Mouse (Mus musculus): ENCODE measurements around the gene Hist2h2bb. TPM values are rescaled to one million over a fixed set of nuclear protein-coding genes. Genes with fewer than 3 reads are reported as not detected.
"Not testable (repeated sequence)": the region's sequence is repeated elsewhere in the genome, so short reads cannot be mapped to it uniquely, and the experiment has no call there.

Hist2h2bb gene
- polyA plus RNA-seq, 1 experiment from 2014 or later, result 23.7 TPM

- H3K9me3 ChIP-seq (ENCODE audit: control insufficient read depth, low read depth, low read length), result no peaks in the 10 kb centered on the region
- peak overlapping the region; percentile 32 for H3K4me3 ChIP-seq (ENCODE audit: low read depth, low read length)
- ATAC-seq (ENCODE audit: insufficient number of reproducible peaks, insufficient read depth, low FRiP score, low read depth), result no peak
- peaks cover 9% of the 10 kb centered on the region for H3K4me1 ChIP-seq (ENCODE audit: control insufficient read depth, insufficient read depth, low read length)
- no peaks in the 10 kb centered on the region for H3K36me3 ChIP-seq (ENCODE audit: control insufficient read depth, insufficient read depth, low read length)
- WGBS, result 1% methylated on average over 12 of the region's 12 CpGs
- peak overlapping the region; percentile 59 for H3K4me2 ChIP-seq (replicated peaks; ENCODE audit: low read depth, low read length)
- peak overlapping the region; percentile 59 for H3K27ac ChIP-seq (ENCODE audit: low read length)
- H3K9ac ChIP-seq (replicated peaks; ENCODE audit: low read depth, low read length), result peak overlapping the region; percentile 65
- no peaks in the 10 kb centered on the region for H3K27me3 ChIP-seq (ENCODE audit: control insufficient read depth, insufficient read depth, low read length)
Observed at GRCm38 (mm10) chr3:96237904-96238511, 31.5 kb upstream of the Hist2h2bb start.

DNA sequence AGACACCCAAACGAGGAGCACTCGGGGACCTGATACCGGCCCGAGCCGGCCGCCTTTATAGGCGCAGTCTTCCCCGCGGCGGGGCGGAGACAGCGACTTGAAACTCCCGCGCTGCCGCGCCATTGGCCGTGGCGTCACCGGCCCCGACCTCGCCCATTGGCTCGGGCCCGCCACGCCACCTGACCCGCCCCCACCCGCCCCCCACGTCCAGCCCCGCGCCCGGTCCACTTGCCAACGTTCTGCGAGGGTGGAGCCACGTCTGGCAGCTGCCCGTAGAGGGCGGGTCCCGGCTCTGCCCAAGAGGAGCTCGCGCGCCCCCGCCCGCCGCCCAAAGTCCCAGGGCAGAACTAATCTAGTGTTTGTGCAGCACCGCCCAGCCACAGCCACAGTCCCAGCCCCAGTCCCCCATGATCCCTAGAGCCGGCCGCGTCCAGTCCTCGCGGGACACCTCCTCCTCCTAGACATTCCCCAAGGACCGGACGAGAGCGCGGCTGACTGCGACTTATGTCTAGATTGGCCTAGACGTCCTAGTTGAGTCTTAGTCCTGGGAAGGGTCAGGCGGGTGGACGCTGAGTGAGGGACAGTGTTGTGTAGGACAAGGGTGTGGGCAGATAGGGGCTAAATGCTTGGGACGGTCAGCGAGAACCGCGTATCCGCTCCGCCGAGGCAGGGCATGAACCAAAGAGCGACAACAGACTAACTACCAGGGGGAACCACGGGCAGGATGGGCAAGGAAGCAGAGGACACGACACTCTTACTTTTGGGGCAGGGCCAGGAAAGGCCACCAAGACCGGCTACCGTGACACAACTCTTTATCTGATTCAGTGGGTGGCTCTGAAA is 30.4 kb upstream of the Hist2h2bb start, which contains the start of gene Hist2h3c2:
Gene Hist2h3c2 (minus strand): TSS at position 174 of the 840 bp plus-strand sequence.
- WGBS, result under 1% methylated on average over 10 of the region's 68 CpGs
- Histone ChIP-seq H3K9ac (replicated peaks; ENCODE audit: low read depth, low read length) (peak within 1 kb of the TSS; percentile 65), H3K27ac (ENCODE audit: low read length) (peak within 1 kb of the TSS; percentile 61), H3K4me2 (replicated peaks; ENCODE audit: low read depth, low read length) (peak within 1 kb of the TSS; percentile 59), H3K4me1 (ENCODE audit: control insufficient read depth, insufficient read depth, low read length) (peaks cover 15% of the 10 kb centered on the region), H3K4me3 (ENCODE audit: low read depth, low read length) (peak within 1 kb of the TSS; percentile 32)
- H3K36me3 ChIP-seq (ENCODE audit: control insufficient read depth, insufficient read depth, low read length); H3K27me3 ChIP-seq (ENCODE audit: control insufficient read depth, insufficient read depth, low read length); H3K9me3 ChIP-seq (ENCODE audit: control insufficient read depth, low read depth, low read length): not testable (repeated sequence)
- ATAC-seq (ENCODE audit: insufficient number of reproducible peaks, insufficient read depth, low FRiP score, low read depth), result peak; percentile 93

DNA sequence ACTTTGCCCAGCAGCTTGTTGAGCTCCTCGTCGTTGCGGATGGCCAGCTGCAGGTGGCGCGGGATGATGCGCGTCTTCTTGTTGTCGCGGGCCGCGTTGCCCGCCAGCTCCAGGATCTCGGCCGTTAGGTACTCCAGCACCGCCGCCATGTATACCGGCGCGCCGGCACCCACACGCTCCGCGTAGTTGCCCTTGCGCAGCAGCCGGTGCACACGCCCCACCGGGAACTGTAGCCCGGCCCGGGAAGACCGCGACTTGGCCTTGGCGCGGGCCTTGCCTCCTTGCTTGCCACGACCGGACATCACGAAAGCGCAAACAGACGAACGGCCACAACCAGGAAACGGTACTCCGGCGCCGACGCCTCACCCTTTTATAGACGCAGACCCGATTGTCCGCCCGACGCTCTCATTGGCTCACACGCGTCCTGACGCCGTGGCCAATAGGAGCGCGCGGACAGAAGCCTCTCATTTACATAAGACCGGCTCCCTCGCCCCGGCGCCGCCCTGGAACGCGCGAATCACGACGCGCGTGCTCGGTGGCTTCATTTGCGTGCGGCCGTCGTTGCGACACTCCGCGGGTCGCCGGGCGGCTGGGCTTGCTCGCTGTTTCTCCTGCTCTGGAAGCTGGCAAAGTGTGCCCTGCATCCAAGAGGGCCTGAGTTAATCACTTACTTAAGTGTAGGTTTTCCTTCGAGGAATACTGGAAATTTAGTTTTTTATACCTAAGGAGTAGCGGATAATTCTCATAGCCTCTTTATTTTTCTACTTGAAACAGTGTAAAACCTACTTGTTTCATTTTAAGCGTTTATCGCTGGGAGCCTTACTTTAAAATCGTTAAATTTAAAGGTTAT is 29.4 kb upstream of the Hist2h2bb start, which contains the start of gene Hist2h2aa2:
Gene Hist2h2aa2 (minus strand): TSS at position 328 of the 850 bp plus-strand sequence.
- not testable (repeated sequence) for H3K9me3 ChIP-seq (ENCODE audit: control insufficient read depth, low read depth, low read length); H3K27me3 ChIP-seq (ENCODE audit: control insufficient read depth, insufficient read depth, low read length); H3K36me3 ChIP-seq (ENCODE audit: control insufficient read depth, insufficient read depth, low read length)
- Histone ChIP-seq H3K27ac (ENCODE audit: low read length) (peak within 1 kb of the TSS; percentile 84), H3K4me1 (ENCODE audit: control insufficient read depth, insufficient read depth, low read length) (peaks cover 18% of the 10 kb centered on the region), H3K4me3 (ENCODE audit: low read depth, low read length) (peak within 1 kb of the TSS; percentile 4; the same call in 1 of the 2 replicates), H3K9ac (replicated peaks; ENCODE audit: low read depth, low read length) (peak within 1 kb of the TSS; percentile 31; the same call in 1 of the 2 replicates), H3K4me2 (replicated peaks; ENCODE audit: low read depth, low read length) (peak within 1 kb of the TSS; percentile 30)
- 5% methylated on average over 24 of the region's 85 CpGs for WGBS
- peak; percentile 85 for ATAC-seq (ENCODE audit: insufficient number of reproducible peaks, insufficient read depth, low FRiP score, low read depth)

DNA sequence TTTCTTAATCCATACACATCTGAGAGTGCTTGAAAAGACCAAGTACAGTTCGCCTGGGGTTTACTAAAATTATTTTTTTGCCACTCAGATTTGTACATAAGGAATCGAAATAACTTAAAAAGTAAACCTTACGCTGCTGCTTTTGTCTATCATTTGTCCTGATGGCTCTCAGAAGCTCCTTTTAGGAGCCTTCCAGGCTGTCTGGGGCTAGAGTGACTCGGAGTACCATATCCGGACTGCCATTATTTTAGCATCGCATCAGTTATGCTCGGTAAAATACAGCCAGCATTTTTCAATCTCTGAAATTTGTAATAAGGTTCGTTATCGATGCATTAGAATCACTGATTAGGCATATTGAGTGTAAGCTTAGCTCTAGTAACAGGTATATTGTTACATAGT is 28.8 kb upstream of the Hist2h2bb start:
- H3K4me3 ChIP-seq (ENCODE audit: low read depth, low read length), result peak overlapping the region; percentile 4; the same call in 1 of the 2 replicates
- no peak for ATAC-seq (ENCODE audit: insufficient number of reproducible peaks, insufficient read depth, low FRiP score, low read depth)
- H3K4me2 ChIP-seq (replicated peaks; ENCODE audit: low read depth, low read length), result peak overlapping the region; percentile 30
- WGBS, result 77% methylated on average over 9 of the region's 9 CpGs
- peak overlapping the region; percentile 31; the same call in 1 of the 2 replicates for H3K9ac ChIP-seq (replicated peaks; ENCODE audit: low read depth, low read length)
- no peaks in the 10 kb centered on the region for H3K9me3 ChIP-seq (ENCODE audit: control insufficient read depth, low read depth, low read length)
- H3K27ac ChIP-seq (ENCODE audit: low read length), result peak overlapping the region; percentile 84
- peaks cover 18% of the 10 kb centered on the region for H3K4me1 ChIP-seq (ENCODE audit: control insufficient read depth, insufficient read depth, low read length)
- H3K36me3 ChIP-seq (ENCODE audit: control insufficient read depth, insufficient read depth, low read length), result no peaks in the 10 kb centered on the region
- H3K27me3 ChIP-seq (ENCODE audit: control insufficient read depth, insufficient read depth, low read length), result no peaks in the 10 kb centered on the region

GRCm38 (mm10) chr3:96243921-96244572 is 25.5 kb upstream of the Hist2h2bb start:
- Histone ChIP-seq H3K4me2 (replicated peaks; ENCODE audit: low read depth, low read length) (peak overlapping the region; percentile 60), H3K4me3 (ENCODE audit: low read depth, low read length) (peak overlapping the region; percentile 43; the same call in 1 of the 2 replicates), H3K9me3 (ENCODE audit: control insufficient read depth, low read depth, low read length) (no peaks in the 10 kb centered on the region), H3K4me1 (ENCODE audit: control insufficient read depth, insufficient read depth, low read length) (peaks cover 16% of the 10 kb centered on the region; the same call in 1 of the 2 replicates), H3K9ac (replicated peaks; ENCODE audit: low read depth, low read length) (peak overlapping the region; percentile 78; the same call in 1 of the 2 replicates), H3K27me3 (ENCODE audit: control insufficient read depth, insufficient read depth, low read length) (no peaks in the 10 kb centered on the region), H3K36me3 (ENCODE audit: control insufficient read depth, insufficient read depth, low read length) (no peaks in the 10 kb centered on the region), H3K27ac (ENCODE audit: low read length) (peak overlapping the region; percentile 98; the same call in 1 of the 2 replicates)
- no peak for ATAC-seq (ENCODE audit: insufficient number of reproducible peaks, insufficient read depth, low FRiP score, low read depth)
- WGBS, result 71% methylated on average over 7 of the region's 7 CpGs

GRCm38 (mm10) chr3:96245003-96245886 is 24.3 kb upstream of the Hist2h2bb start, which contains the start of gene Hist2h2aa1:
Hist2h2aa1 (plus strand) TSS chr3:96245497.
- under 1% methylated on average over 21 of the region's 88 CpGs for WGBS
- peak within 1 kb of the TSS; percentile 98 for H3K27ac ChIP-seq (ENCODE audit: low read length)
- H3K9ac ChIP-seq (replicated peaks; ENCODE audit: low read depth, low read length), result peak within 1 kb of the TSS; percentile 78
- H3K4me1 ChIP-seq (ENCODE audit: control insufficient read depth, insufficient read depth, low read length), result peaks cover 16% of the 10 kb centered on the region; the same call in 1 of the 2 replicates
- ATAC-seq (ENCODE audit: insufficient number of reproducible peaks, insufficient read depth, low FRiP score, low read depth), result peak; percentile 90
- not testable (repeated sequence) for H3K27me3 ChIP-seq (ENCODE audit: control insufficient read depth, insufficient read depth, low read length); H3K36me3 ChIP-seq (ENCODE audit: control insufficient read depth, insufficient read depth, low read length); H3K9me3 ChIP-seq (ENCODE audit: control insufficient read depth, low read depth, low read length)
- H3K4me3 ChIP-seq (ENCODE audit: low read depth, low read length), result peak within 1 kb of the TSS; percentile 43
- peak within 1 kb of the TSS; percentile 60 for H3K4me2 ChIP-seq (replicated peaks; ENCODE audit: low read depth, low read length)

DNA sequence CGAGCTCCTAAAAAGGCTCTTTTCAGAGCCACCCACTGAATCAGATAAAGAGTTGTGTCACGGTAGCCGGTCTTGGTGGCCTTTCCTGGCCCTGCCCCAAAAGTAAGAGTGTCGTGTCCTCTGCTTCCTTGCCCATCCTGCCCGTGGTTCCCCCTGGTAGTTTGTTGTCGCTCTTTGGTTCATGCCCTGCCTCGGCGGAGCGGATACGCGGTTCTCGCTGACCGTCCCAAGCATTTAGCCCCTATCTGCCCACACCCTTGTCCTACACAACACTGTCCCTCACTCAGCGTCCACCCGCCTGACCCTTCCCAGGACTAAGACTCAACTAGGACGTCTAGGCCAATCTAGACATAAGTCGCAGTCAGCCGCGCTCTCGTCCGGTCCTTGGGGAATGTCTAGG is 23.5 kb upstream of the Hist2h2bb start:
- 0% methylated on average over 10 of the region's 21 CpGs for WGBS
- H3K4me1 ChIP-seq (ENCODE audit: control insufficient read depth, insufficient read depth, low read length), result peaks cover 16% of the 10 kb centered on the region; the same call in 1 of the 2 replicates
- H3K4me2 ChIP-seq (replicated peaks; ENCODE audit: low read depth, low read length); H3K27ac ChIP-seq (ENCODE audit: low read length); ATAC-seq (ENCODE audit: insufficient number of reproducible peaks, insufficient read depth, low FRiP score, low read depth); H3K27me3 ChIP-seq (ENCODE audit: control insufficient read depth, insufficient read depth, low read length); H3K36me3 ChIP-seq (ENCODE audit: control insufficient read depth, insufficient read depth, low read length); H3K9ac ChIP-seq (replicated peaks; ENCODE audit: low read depth, low read length); H3K9me3 ChIP-seq (ENCODE audit: control insufficient read depth, low read depth, low read length): not testable (repeated sequence)
- H3K4me3 ChIP-seq (ENCODE audit: low read depth, low read length), result peak overlapping the region; percentile 16; the same call in 1 of the 2 replicates

All from stomach, embryonic 14.5 days (tissue).